Mouse (Mus musculus) small intestine, adult 2 months (tissue): ENCODE measurements around the gene Lct.

Source experiments
- CTCF ChIP-seq: fragments of 200-500 bp; IDR thresholded peaks from 2 replicates; pipeline ENCODE4 v1.5.1; 2012; ENCODE audit warnings: low read depth, mild to moderate bottlenecking, control low read depth, inconsistent platforms, low read length, moderate library complexity, mixed read lengths; ENCODE audit not compliant: insufficient replicate concordance, insufficient read length; ENCODE audit errors: extremely low read depth
- POLR2A ChIP-seq: fragments of 200-500 bp; IDR thresholded peaks from 2 replicates; pipeline ENCODE4 v1.6.1; 2012; ENCODE audit warnings: low read depth, mild to moderate bottlenecking, control low read depth, inconsistent platforms, low read length, moderate library complexity

DNA sequence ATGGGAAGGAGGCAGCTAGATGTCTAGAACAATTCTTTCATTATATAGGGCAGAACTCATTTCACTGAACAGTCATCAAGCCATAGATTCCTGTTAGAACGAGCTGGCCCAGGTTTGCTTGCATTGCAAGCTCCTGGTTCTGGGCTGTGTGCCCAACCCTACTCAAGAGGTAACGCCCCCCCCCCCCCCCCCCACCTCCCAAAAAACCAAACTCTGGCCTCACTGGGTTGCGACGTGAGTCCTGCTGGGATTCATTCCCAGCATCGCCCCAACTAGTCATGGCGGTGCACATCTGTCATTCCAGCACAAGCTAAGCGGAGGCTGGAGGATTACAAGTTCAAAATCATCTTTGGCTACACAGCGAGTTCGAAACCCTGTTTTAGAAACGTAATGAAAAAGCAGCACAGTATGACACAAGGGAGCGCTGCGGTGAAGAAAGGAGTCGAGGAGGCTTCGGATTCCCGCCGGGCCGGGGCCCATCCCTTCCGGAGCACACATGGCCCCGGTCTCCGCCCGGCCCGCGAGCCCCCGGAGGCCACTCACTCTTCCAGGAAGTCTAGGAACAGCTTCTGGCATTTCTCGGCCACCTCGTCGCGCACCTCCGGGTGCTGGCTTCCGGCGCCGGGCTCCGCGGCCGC, 30.9 kb upstream of the Lct start:
- TF ChIP-seq POLR2A (no peak), CTCF (no peak)
